Mouse (Mus musculus): Measurements from ENCODE around the gene Arl16.

GRCm38 (mm10) chr11:120452246-120452645, 15.2 kb downstream of the Arl16 start:
- TF ChIP-seq EP300 (IDR thresholded peaks at IDR 0.05; ENCODE audit: insufficient read depth, low read depth, low read length) (no peak), CTCF (IDR thresholded peaks at IDR 0.05) (no peak), POLR2A (IDR thresholded peaks at IDR 0.05; ENCODE audit: insufficient read depth, low read depth, low read length) (no peak)
